Mouse (Mus musculus): Measurements from ENCODE around the gene Olfr690. TPM values are rescaled to one million over a fixed set of nuclear protein-coding genes. Genes with fewer than 3 reads are reported as not detected.

Gene Olfr690
- total RNA-seq, 2 experiments from 2014 or later, result 0.62 to 1.3 TPM

Other genes with a start within 250 kb of the Olfr690 start
- not detected for gene Olfr680-ps1, start 241.3 kb downstream of the Olfr690 start, total RNA-seq (2021)
- not detected for gene Olfr681, start 217.3 kb downstream of the Olfr690 start, total RNA-seq (2021)
- gene Olfr683, start 187.1 kb downstream of the Olfr690 start, total RNA-seq (2021), result not detected
- gene Olfr684, start 170.5 kb downstream of the Olfr690 start, total RNA-seq (2021), result not detected
- gene Olfr685, start 148.1 kb downstream of the Olfr690 start, total RNA-seq (2021), result not detected
- gene Olfr686, start 126.6 kb downstream of the Olfr690 start, total RNA-seq (2021), result not detected
- not detected for gene Olfr688, start 46.0 kb downstream of the Olfr690 start, total RNA-seq (2021)
- not detected for gene Olfr689, start 22.9 kb downstream of the Olfr690 start, total RNA-seq (2021)
- gene Olfr691, start 8.2 kb upstream of the Olfr690 start, total RNA-seq (2021), result 1 to 10 TPM in 1 of 2 experiments, under 1 TPM in 1; 0.73 to 1.2 TPM
- not detected for gene Olfr692, start 34.1 kb upstream of the Olfr690 start, total RNA-seq (2021)
- not detected for gene Gm5901, start 40.9 kb upstream of the Olfr690 start, total RNA-seq (2021)
- gene Fam160a2, start 66.0 kb upstream of the Olfr690 start, total RNA-seq (2021), result 10 to 100 TPM; 73.2 to 77.9 TPM
- 1 to 10 TPM in 1 of 2 experiments, under 1 TPM in 1; 0.89 to 1.1 TPM for gene Cnga4, start 70.5 kb upstream of the Olfr690 start, total RNA-seq (2021)
- 10 to 100 TPM; 56.0 to 66.5 TPM for gene Cckbr, start 91.6 kb upstream of the Olfr690 start, total RNA-seq (2021)
- 10 to 100 TPM; 20.8 to 22.6 TPM for gene Cavin3, start 148.2 kb upstream of the Olfr690 start, total RNA-seq (2021)
- gene Smpd1, start 220.3 kb upstream of the Olfr690 start, total RNA-seq (2021), result 100 to 1,000 TPM; 103 to 111 TPM
- 100 to 1,000 TPM; 433 to 466 TPM for gene Apbb1, start 247.5 kb upstream of the Olfr690 start, total RNA-seq (2021)

Measured in left cerebral cortex, postnatal 25 days (tissue).